Mouse (Mus musculus) R1 (cell line): ENCODE data around the gene Rsph9.

Experiments
- DNase-seq: peaks from one replicate; pipeline ENCODE4 v3.0.0-alpha.2; 2018; ENCODE audit warnings: low read depth, low spot score

The Rsph9 gene

DNA sequence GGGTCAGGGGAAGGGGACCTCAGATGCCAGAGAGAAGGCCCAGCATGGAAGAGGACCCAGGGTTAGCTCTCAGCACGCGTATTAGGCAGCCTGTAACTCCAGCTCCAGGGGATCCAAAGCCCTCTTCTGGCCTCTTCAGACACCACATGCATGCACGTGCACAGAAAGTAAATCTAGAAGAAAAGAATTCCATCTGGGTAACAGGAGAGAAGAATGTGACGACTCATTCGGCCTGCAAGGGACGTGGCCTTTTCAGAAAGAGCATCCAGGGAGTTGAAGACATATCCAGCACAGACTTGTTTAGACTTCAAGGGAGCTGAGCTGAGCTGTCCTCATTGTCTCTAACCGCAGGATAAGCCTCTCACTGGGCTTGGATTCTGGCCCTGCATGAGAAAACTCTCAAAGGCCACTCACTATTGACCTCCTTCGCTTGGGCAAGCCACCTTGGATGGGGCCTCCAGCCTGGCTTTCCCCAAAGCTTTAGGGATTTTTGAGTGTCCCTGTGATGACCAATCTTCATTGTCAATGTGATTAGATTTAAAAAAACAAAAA is 41.3 kb downstream of the Rsph9 start:
- peak; percentile 22 for DNase-seq

DNA sequence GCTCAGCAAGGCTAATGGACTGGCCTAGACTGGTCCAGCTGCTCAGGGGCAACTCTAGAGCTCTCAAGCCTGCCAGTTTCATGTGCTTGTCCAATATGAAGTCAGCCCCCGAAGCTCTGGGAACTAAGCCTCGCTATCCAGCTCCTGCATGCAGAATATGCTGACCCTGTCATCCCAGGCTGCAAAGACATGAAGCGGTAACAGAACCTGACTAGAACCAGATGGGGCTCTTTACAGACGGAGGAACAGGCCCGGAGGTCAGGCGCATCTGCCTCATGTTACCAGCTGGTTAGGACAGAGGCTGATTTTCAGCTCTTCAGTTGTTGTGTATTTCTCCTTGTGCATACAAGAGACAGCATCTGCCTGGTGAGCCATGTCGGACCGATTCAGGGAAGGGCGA is 42.1 kb downstream of the Rsph9 start:
- DNase-seq: no peak

DNA sequence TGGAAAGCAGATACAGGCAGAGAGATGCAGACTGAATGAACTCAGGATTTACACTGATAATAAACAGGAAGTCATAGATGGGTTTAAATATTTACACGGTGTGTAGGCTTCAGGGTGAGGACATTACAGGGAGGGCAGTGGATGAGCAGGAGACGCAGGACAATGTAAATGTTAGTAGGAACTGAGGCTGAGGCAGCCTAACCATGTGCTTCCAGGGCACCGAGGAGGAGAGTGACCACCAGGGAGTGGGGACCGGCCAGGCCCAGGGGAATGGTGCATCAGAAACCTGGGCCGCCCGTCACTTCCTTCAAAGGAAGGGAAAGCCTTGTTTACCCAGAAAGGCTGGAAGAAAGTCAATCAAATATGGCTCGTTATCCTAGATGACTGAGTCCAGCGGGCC is 45.5 kb downstream of the Rsph9 start:
- DNase-seq: no peak

DNA sequence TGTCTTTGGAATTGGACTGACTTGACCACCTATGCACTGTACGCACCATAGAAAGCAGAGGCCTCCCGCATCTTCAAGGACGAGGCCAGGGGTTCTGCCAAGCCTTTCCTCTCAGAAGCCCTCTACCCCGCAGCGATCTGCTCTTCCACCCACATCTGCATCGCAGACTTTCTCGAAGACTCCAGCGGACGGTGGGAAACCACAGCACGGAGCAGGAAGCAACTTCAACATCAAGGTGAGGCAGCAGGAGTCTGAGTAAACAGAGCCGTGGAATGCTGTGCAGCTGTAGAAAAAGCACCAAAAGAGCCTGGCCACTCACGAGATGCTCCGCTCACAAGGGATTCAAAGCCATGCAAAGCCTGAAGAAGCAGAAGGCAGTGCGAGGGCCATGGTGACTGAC is 52.1 kb downstream of the Rsph9 start:
- DNase-seq: peak; percentile 19

DNA sequence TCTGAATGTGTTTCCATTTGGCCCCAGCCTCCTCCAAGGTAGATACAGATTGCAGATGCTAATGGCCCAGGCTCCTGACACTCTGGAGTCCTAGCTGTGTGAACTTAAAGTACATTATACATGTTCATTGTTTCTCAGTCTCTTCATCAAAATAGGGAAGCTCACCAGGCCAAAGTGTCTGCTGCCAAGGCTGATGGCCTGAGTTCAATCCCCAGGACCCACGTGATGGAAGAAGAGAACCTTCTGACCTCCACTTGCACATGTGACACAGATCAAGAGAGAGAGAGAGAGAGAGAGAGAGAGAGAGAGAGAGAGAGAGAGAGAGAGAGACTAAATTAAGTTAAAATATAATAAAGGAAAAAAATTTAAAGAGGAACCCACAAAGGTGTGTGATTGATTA is 52.7 kb downstream of the Rsph9 start:
- DNase-seq: no peak

DNA sequence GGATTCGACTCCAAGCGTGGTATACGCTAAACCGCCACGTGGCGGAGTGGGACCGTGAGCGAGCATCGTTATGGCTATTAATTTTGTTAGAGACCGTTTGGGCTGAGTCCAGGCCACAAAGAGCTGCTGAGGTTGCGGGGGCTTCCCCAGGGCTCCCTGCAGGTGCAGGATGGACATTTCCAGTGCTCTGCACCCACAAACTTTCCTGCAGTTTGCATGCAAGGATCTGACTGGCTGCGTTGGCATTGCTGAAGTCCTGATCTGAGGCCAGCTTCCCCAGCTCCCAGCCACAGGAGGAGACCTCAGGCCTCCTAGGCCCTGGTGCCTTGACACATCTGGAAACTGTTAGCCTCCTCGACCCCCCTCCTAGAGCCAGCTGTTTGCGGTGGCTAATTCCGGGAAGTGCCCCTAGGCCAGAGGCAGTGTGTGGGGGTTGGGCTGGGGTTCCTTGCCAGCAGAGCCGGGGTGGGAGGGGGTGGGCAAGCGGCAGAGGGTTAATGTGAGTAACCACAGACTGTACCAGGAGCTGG is 57.6 kb downstream of the Rsph9 start:
- DNase-seq: no peak

DNA sequence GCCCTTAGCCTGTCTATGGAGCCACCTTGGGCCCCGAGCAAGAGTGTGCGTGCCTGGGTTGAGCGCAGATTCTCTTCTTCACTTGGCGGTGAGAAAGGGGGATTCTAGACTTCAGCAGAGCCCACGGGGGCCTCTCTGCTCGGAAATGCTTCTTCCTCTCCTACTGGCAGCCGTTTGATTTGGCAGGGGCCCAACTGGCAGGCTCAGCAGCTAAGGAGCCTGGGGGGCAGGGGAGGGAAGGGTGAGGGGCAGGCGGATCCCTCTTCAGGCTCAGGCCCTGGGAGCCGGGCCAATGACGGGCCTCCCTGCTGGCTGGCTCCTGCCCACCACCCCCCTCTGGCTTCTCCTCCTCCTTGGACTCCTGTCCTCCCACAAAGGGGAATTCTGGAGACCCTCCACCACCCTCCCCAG is 59.9 kb downstream of the Rsph9 start:
- DNase-seq: no peak

DNA sequence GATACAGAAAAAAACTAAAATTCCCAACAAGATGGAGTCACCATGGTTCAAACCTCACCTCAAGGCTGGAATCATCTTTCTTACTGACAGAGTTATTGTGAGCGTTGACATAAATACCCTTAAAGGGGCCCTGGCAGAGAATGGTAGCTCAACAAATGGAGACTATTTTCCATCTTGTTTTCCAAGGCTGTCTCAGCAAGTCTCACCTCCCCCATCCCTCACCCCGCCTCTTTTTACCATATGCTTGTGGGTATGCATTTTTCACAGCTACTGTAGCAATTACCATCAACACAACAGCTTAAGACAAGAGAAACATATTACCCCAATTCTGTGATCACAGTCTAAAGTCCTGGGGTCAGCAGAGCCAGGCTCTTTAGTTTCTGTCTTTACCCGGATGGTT is 60.6 kb downstream of the Rsph9 start:
- no peak for DNase-seq

DNA sequence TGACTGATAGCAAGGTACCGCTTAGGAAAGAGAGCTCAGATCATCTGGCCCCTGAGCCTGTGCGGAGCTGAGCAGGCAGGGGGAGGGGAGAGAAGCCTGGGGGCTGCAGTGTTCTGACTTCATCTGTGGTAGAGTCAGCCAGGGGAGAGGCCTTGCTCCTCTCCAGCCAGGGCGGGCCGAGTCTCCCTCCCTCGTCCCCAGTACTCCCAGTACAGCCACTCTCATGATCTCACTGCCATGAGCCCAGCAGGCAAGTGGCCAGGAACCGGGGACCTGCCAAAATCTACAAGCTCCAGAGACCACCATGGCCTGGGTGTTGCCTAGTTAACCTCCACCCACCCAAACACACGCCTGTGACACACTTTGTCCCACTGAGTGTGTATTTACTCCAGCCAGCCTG is 62.4 kb downstream of the Rsph9 start:
- DNase-seq: no peak

DNA sequence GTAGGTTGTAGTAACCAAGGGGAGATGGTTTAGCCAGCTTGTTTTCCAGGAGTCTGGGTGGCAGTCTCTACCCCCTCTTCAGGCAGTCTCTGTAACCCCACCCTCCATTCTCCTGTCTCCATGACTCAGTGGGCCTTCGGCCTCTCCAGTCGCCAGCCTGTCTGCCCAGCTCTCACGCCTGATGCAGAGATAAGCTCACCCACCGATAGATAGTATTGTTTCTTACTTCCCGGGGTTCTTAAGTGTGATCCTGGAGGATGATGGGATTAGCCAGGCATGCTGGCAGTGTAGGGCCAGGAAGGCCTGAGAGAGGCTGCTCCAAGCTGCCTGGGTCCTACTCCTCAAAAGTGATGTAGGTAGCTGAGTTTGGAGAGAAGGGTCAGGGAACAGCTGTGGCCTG is 63.0 kb downstream of the Rsph9 start:
- no peak for DNase-seq

DNA sequence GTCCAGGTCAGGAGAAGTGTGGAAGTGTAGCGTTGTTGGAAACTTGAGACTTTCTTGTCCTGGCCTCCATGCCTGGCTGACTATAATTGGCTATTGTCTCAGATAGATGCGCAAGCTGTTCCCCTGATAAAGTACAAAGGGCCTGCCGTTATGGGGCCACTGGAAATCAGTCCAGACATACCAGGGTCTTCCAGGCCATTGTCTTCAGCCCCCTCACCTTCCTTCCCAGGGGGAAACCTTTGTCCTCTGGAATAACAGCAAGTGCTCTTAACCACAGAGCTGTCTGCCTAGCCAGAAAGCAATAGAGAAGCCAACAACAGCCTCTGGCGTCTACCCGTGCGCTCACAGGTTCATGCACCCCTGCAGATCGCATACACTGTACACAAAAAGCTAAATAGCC is 63.6 kb downstream of the Rsph9 start:
- peak; percentile 59 for DNase-seq

DNA sequence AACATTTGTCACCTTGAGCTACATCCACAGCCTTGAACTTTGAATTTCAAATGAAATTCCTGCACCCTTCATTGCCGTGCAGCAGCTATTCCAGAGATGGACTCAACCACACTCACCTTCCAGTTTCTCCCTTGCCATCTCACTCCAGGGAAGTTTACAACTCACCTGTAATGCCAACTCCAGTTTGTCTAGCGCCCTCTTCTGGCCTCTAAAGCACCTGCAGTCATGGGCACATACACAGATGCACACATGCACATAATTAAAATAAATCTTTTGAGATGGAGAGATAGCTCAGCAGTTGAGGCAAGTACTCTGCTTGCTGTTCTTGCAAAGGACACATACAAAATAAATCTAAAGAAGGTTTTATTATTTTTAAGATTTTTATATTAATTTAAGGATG is 65.0 kb downstream of the Rsph9 start:
- DNase-seq: no peak

DNA sequence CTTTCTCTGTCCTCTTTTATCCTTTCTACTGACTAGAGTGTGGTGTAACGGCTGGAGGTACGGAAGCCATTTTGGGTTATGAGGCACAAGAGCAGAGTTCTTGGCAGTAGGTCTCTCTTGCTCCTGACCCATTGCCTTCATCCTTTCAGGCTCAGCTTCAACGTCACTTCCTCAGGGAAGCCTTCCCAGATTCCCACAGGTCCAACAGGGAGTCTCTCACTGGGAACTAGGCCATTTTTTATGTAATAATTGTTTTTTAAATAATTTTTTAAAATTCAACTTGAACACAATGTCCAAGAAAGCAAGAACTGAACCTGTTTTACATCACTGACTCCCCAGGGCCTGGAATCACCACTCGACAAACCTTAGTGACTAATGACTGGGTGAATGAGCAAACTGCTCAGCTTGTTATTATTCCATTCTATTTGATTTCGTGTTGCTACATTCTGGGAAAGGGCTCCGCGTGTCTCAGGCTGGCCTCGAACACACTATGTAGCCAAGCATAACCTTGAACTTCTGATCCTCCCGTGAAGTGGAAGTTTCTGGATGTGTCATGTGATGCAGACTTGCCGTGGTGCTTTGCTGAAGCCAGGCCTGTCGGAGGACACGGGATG is 66.0 kb downstream of the Rsph9 start:
- DNase-seq: no peak

DNA sequence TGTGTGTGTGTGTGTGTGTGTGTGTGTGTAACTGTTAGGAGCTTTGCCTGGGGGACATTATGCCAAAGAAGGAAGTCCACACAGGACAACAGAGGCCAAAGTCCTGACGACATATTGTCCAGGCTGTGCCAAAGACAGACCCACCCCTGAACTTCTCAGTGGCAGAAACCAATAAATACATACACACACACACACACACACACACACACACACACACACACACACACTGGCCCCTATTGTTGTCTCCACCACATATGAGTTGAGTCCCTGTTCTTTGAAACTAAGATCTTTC is 67.8 kb downstream of the Rsph9 start:
- DNase-seq: no peak

DNA sequence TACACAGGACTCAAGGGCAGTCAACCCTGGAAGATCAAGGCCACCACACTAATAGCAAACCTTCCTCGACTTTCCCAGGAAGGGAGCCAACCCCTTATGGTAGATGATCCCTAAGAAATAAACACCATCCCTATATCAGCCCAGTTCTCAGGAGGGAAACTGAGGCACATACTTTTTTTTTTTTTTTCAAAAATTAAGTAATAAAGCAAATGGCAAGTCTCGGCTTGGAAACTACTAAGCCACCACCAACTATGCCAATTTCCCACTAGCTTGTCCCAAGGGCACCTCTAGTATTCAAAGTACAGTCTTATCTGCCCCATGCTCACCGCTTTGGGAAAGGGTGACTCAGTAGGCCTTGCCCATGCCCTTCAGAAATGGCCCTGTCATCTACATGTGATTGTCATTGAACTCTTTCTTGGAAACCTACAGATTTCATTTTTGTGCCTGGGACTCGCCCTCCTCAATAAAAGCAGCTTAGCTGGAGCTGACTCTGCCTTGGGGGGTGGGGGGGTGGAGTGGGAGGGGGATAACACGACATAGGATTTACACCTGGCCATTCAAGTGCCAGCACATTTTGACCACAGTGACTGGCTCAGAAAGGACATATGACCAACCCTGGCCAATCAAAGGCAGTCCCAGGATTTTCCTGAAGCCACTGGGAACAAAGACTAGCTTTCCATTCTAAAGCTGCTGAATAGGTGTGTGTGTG is 68.3 kb downstream of the Rsph9 start:
- no peak for DNase-seq

DNA sequence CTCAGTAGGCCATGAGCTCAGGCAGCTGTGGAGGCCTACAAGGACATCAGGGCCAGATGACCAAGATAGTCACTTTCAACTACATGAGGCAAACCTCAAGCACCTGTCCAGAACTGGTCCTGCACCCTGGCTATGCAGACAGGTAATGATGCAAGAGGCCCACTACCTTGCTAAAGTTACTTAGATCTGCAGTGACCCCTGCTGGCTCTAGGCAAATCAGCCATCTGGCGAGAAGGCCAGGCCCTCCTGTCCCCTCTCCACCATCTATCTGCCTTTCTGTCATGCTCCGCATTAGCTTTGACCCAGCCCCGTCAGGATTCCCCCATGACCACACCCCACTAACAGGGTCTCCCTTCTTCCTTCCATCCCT is 68.9 kb downstream of the Rsph9 start:
- DNase-seq: peak; percentile 33

DNA sequence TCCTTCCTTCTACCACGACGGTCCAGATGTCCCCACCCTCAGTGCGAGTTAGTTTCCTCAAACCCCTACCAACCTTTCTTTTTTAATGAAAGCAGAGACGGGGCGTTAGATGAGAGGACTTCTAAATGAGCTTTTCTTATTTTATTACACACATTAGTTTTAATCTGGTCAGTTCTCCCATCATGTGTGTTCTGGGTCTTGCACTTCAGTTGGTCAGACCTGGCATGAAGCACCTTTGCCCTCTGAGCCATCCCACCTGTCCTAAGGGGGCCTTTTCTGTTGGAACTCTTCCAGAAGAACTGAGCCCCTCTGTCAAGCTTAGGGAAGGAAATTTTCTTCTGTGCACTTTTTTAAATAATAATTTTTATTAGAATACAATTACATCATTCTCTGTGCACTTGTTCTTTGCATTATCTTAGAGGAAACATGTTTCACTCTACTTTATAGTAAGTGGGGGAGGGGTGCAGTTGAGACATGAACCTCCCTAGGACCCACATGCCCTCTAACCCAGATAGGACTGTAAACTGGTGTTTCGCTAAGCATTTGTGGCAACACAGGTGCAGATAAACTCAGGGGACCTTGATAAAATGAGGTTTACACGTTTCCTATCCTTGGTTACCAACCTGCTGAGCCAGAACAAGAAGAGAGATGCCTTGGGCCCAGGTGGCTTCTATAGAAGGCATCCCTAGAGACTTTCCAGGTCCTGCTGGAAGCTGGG is 69.5 kb downstream of the Rsph9 start:
- DNase-seq: no peak

DNA sequence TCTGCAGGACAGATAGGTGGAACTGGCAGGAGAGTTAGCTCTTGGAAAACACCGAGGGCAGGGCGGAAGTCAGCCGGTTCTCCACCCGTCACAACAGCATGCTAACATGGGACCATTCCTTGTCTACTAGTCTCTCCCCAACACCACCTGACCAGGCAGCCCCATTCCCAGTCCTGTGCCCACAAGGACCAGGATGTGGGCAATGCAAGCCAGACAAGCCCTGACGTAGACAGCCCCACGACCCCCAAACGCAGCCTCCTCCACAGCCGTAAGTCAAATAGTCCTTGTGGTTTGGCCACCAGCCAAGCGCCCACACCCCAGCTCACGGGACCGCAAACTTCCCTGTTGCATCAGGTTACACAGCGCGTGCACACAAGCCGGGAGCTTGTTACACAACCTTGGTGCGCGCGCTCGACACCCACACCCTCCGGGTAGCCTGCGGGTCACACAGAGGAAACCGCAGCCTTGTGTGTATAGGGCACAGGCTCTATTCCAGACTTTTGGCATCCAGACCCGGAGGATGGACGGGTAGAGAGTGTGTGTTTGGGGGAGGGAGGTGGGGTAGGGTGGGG is 70.2 kb downstream of the Rsph9 start:
- peak; percentile 83 for DNase-seq
